Mouse (Mus musculus): Measurements from ENCODE around the gene Grip1. TPM values are rescaled to one million over a fixed set of nuclear protein-coding genes. Genes with fewer than 3 reads are reported as not detected.

The Grip1 gene
- polyA plus RNA-seq, 1 experiment from 2014 or later, result 5.4 TPM

- Histone ChIP-seq H3K4me1 (ENCODE audit: control insufficient read depth, insufficient read depth, low read length) (0 out of 2 replicates have a peak, but pooled peaks cover 5% of the 10 kb centered on the region), H3K9me3 (ENCODE audit: control insufficient read depth, low read length) (no peaks in the 10 kb centered on the region), H3K36me3 (ENCODE audit: control insufficient read depth, insufficient read depth, low read length) (no peaks in the 10 kb centered on the region), H3K9ac (ENCODE audit: low read depth, low read length) (no peak overlapping the region), H3K27ac (ENCODE audit: low read depth, low read length) (no peak overlapping the region), H3K4me2 (replicated peaks; ENCODE audit: low read depth, low read length) (no peak overlapping the region), H3K4me3 (ENCODE audit: low read length) (no peak overlapping the region), H3K27me3 (ENCODE audit: control insufficient read depth, insufficient read depth, low read length) (no peaks in the 10 kb centered on the region)
- WGBS, result 69% methylated on average over 9 of the region's 9 CpGs
- no peak for ATAC-seq (ENCODE audit: low FRiP score, low TSS enrichment)
Measured at GRCm38 (mm10) chr10:119804423-119804814, 350.8 kb downstream of the Grip1 start.

DNA sequence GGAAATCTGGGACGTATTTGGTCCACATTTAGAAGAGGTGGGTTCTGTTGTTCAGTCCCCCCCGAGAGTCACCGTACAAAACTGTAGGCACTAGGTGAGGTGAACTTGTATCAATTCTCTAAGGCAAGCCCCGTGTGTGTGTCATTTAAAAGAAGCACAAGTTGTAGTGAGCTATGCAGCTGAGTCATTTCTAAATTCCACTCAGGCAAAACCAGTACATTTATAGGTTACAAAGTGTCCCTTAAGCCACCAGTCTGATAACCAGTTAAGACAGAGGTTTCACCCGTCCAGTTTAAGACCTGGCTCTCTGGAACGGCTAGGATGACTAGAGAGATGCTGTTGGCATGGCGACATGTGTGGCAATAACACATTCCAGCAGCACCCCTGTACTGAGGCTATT lies 351.5 kb downstream of the Grip1 start:
- H3K9me3 ChIP-seq (ENCODE audit: control insufficient read depth, low read length), result no peaks in the 10 kb centered on the region
- ATAC-seq (ENCODE audit: low FRiP score, low TSS enrichment), result no peak
- no peaks in the 10 kb centered on the region for H3K27me3 ChIP-seq (ENCODE audit: control insufficient read depth, insufficient read depth, low read length)
- H3K4me3 ChIP-seq (ENCODE audit: low read length), result no peak overlapping the region
- 87% methylated on average over 7 of the region's 7 CpGs for WGBS
- no peak overlapping the region for H3K27ac ChIP-seq (ENCODE audit: low read depth, low read length)
- no peaks in the 10 kb centered on the region for H3K36me3 ChIP-seq (ENCODE audit: control insufficient read depth, insufficient read depth, low read length)
- no peak overlapping the region for H3K4me2 ChIP-seq (replicated peaks; ENCODE audit: low read depth, low read length)
- H3K4me1 ChIP-seq (ENCODE audit: control insufficient read depth, insufficient read depth, low read length), result 0 out of 2 replicates have a peak, but pooled peaks cover 5% of the 10 kb centered on the region
- H3K9ac ChIP-seq (ENCODE audit: low read depth, low read length), result no peak overlapping the region

GRCm38 (mm10) chr10:119806151-119806550 lies 352.5 kb downstream of the Grip1 start:
- H3K4me2 ChIP-seq (replicated peaks; ENCODE audit: low read depth, low read length), result no peak overlapping the region
- WGBS, result 25% methylated on average over 8 of the region's 8 CpGs

GRCm38 (mm10) chr10:119808384-119808783 lies 354.8 kb downstream of the Grip1 start:
- Histone ChIP-seq H3K27me3 (ENCODE audit: control insufficient read depth, insufficient read depth, low read length) (no peaks in the 10 kb centered on the region), H3K9ac (ENCODE audit: low read depth, low read length) (no peak overlapping the region), H3K4me2 (replicated peaks; ENCODE audit: low read depth, low read length) (no peak overlapping the region), H3K4me1 (ENCODE audit: control insufficient read depth, insufficient read depth, low read length) (0 out of 2 replicates have a peak, but pooled peaks cover 5% of the 10 kb centered on the region), H3K4me3 (ENCODE audit: low read length) (no peak overlapping the region), H3K36me3 (ENCODE audit: control insufficient read depth, insufficient read depth, low read length) (no peaks in the 10 kb centered on the region), H3K27ac (ENCODE audit: low read depth, low read length) (no peak overlapping the region), H3K9me3 (ENCODE audit: control insufficient read depth, low read length) (no peaks in the 10 kb centered on the region)
- 90% methylated on average over 5 of the region's 5 CpGs for WGBS
- no peak for ATAC-seq (ENCODE audit: low FRiP score, low TSS enrichment)

More at GRCm38 (mm10) chr10:119806151-119806550, 352.5 kb downstream of the Grip1 start:
- H3K4me1 ChIP-seq (ENCODE audit: control insufficient read depth, insufficient read depth, low read length), result 0 out of 2 replicates have a peak, but pooled peaks cover 5% of the 10 kb centered on the region
- no peak overlapping the region for H3K4me3 ChIP-seq (ENCODE audit: low read length)
- no peaks in the 10 kb centered on the region for H3K9me3 ChIP-seq (ENCODE audit: control insufficient read depth, low read length)
- no peak overlapping the region for H3K9ac ChIP-seq (ENCODE audit: low read depth, low read length)
- no peak overlapping the region for H3K27ac ChIP-seq (ENCODE audit: low read depth, low read length)
- H3K36me3 ChIP-seq (ENCODE audit: control insufficient read depth, insufficient read depth, low read length), result no peaks in the 10 kb centered on the region
- no peaks in the 10 kb centered on the region for H3K27me3 ChIP-seq (ENCODE audit: control insufficient read depth, insufficient read depth, low read length)
- ATAC-seq (ENCODE audit: low FRiP score, low TSS enrichment), result no peak

DNA sequence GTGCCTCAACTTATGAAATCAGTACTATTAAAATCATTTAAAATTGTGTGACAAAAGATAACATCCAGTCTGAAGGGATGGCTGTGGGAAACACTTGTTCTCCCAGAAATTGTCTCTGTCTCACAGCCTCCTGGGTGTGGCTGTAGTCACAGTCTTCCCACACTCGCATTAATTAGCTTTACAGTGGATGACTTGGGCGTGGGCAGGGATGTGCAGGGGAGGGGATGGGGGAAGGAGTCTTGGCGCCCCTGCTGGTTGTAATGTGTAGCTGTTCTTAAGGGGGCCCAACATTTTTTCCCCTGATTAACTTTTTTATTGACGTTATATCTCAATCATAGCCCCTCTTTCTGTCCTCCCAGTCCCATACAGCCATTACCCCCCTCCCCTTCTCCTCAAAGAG lies 360.5 kb downstream of the Grip1 start:
- H3K4me1 ChIP-seq (ENCODE audit: control insufficient read depth, insufficient read depth, low read length), result no peaks in the 10 kb centered on the region
- WGBS, result 73% methylated on average over 4 of the region's 4 CpGs
- H3K27ac ChIP-seq (ENCODE audit: low read depth, low read length), result no peak overlapping the region
- no peak overlapping the region for H3K4me3 ChIP-seq (ENCODE audit: low read length)
- H3K9me3 ChIP-seq (ENCODE audit: control insufficient read depth, low read length), result no peaks in the 10 kb centered on the region
- H3K9ac ChIP-seq (ENCODE audit: low read depth, low read length), result no peak overlapping the region
- no peak for ATAC-seq (ENCODE audit: low FRiP score, low TSS enrichment)
- H3K27me3 ChIP-seq (ENCODE audit: control insufficient read depth, insufficient read depth, low read length), result no peaks in the 10 kb centered on the region
- H3K4me2 ChIP-seq (replicated peaks; ENCODE audit: low read depth, low read length), result no peak overlapping the region
- no peaks in the 10 kb centered on the region for H3K36me3 ChIP-seq (ENCODE audit: control insufficient read depth, insufficient read depth, low read length)

GRCm38 (mm10) chr10:119816001-119816400 lies 362.4 kb downstream of the Grip1 start:
- Histone ChIP-seq H3K27me3 (ENCODE audit: control insufficient read depth, insufficient read depth, low read length) (no peaks in the 10 kb centered on the region), H3K4me3 (ENCODE audit: low read length) (no peak overlapping the region), H3K9ac (ENCODE audit: low read depth, low read length) (no peak overlapping the region), H3K27ac (ENCODE audit: low read depth, low read length) (no peak overlapping the region), H3K4me2 (replicated peaks; ENCODE audit: low read depth, low read length) (no peak overlapping the region), H3K4me1 (ENCODE audit: control insufficient read depth, insufficient read depth, low read length) (no peaks in the 10 kb centered on the region), H3K36me3 (ENCODE audit: control insufficient read depth, insufficient read depth, low read length) (no peaks in the 10 kb centered on the region), H3K9me3 (ENCODE audit: control insufficient read depth, low read length) (no peaks in the 10 kb centered on the region)
- 54% methylated on average over 5 of the region's 5 CpGs for WGBS
- no peak for ATAC-seq (ENCODE audit: low FRiP score, low TSS enrichment)

DNA sequence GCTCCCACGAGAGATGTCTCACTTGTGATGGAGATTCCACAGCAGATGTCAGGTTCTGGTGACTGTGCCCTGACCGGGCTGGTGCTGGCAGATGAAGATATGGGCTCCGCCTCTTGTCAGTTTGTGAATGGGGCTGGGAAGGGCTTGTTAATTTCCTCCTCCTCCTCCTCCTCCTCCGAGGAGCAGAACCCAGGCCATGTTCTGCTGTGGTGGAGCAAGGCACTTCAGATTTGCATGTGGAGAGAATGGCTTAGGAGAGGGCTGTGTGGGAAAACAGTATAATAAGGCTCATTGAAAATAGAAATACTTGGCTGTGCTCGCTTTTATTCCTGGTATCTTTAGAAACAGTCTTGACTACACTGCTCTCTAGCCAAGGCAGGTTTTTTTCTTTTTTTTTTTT lies 364.8 kb downstream of the Grip1 start:
- Histone ChIP-seq H3K4me3 (ENCODE audit: low read length) (no peak overlapping the region), H3K4me1 (ENCODE audit: control insufficient read depth, insufficient read depth, low read length) (no peaks in the 10 kb centered on the region), H3K9me3 (ENCODE audit: control insufficient read depth, low read length) (no peaks in the 10 kb centered on the region), H3K27me3 (ENCODE audit: control insufficient read depth, insufficient read depth, low read length) (no peaks in the 10 kb centered on the region), H3K36me3 (ENCODE audit: control insufficient read depth, insufficient read depth, low read length) (no peaks in the 10 kb centered on the region), H3K4me2 (replicated peaks; ENCODE audit: low read depth, low read length) (no peak overlapping the region), H3K27ac (ENCODE audit: low read depth, low read length) (no peak overlapping the region), H3K9ac (ENCODE audit: low read depth, low read length) (no peak overlapping the region)
- ATAC-seq (ENCODE audit: low FRiP score, low TSS enrichment), result no peak
- 56% methylated on average over 5 of the region's 5 CpGs for WGBS

DNA sequence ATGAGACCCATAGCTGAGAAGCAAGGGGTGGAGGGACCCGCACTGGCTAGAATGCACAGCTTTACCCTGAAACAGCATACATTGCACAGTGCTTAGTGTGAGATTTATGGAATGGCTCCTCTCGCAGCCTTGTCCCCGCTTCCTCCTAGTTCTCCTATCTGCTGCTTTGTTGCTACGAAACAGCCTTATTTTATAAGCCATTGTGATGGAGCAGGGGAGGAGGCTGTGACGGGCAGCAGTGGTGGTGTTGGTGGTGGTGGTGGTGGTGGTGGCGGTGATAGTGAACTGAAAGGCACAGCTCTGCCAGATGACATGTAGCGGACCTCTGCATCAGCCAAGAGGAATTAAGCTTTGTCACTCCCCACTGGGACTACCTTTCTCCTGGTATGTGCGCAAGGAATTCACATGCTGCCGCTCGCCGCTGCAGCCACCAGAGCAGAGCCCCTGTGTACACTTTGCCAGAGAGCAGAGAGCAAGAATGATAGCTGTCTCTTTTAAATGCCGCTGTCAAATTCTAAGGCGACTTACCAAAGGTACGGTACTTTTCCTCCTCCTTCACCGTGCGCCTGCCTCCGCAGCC lies 365.6 kb downstream of the Grip1 start:
- no peaks in the 10 kb centered on the region for H3K4me1 ChIP-seq (ENCODE audit: control insufficient read depth, insufficient read depth, low read length)
- peak overlapping the region; percentile 31 for H3K4me2 ChIP-seq (replicated peaks; ENCODE audit: low read depth, low read length)
- no peak overlapping the region for H3K9ac ChIP-seq (ENCODE audit: low read depth, low read length)
- ATAC-seq (ENCODE audit: low FRiP score, low TSS enrichment), result no peak
- no peak overlapping the region; the same call in 1 of the 2 replicates for H3K4me3 ChIP-seq (ENCODE audit: low read length)
- no peak overlapping the region for H3K27ac ChIP-seq (ENCODE audit: low read depth, low read length)
- H3K36me3 ChIP-seq (ENCODE audit: control insufficient read depth, insufficient read depth, low read length), result no peaks in the 10 kb centered on the region
- H3K27me3 ChIP-seq (ENCODE audit: control insufficient read depth, insufficient read depth, low read length), result no peaks in the 10 kb centered on the region
- H3K9me3 ChIP-seq (ENCODE audit: control insufficient read depth, low read length), result no peaks in the 10 kb centered on the region
- WGBS, result 36% methylated on average over 17 of the region's 17 CpGs

DNA sequence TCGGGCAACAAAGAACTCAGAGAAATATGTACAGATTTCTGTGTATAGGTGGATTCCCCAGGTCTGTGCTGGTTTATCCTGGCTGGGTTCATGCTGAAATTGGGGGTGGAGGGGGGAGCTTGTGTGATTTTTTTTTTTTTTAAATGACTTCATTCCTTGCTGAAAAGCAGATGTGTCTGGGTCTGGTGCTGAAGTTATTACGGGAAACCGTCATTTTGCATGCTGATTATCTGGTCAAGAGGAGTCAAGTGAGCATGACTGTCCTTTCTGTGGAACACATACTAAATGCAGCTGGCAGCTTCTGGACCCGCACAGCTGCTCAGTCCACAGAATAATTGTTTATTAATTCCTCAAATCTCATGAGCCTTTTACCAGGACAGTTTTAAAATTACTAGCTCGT lies 366.1 kb downstream of the Grip1 start:
- Histone ChIP-seq H3K27me3 (ENCODE audit: control insufficient read depth, insufficient read depth, low read length) (no peaks in the 10 kb centered on the region), H3K9me3 (ENCODE audit: control insufficient read depth, low read length) (no peaks in the 10 kb centered on the region), H3K4me3 (ENCODE audit: low read length) (no peak overlapping the region), H3K4me2 (replicated peaks; ENCODE audit: low read depth, low read length) (peak overlapping the region; percentile 31; the same call in 1 of the 2 replicates), H3K36me3 (ENCODE audit: control insufficient read depth, insufficient read depth, low read length) (no peaks in the 10 kb centered on the region), H3K4me1 (ENCODE audit: control insufficient read depth, insufficient read depth, low read length) (no peaks in the 10 kb centered on the region), H3K9ac (ENCODE audit: low read depth, low read length) (no peak overlapping the region), H3K27ac (ENCODE audit: low read depth, low read length) (no peak overlapping the region)
- ATAC-seq (ENCODE audit: low FRiP score, low TSS enrichment), result no peak
- WGBS, result 51% methylated on average over 5 of the region's 5 CpGs

Measured in kidney, embryonic 14.5 days (tissue).